Mouse (Mus musculus): ENCODE measurements at regions not wholly inside any gene's neighbourhood (a gene's known extent, or its start where the extent isn't known, plus 50 kb on each side); places are given as distances from the start of the nearest gene placed in this dataset.

GRCm38 (mm10) chr16:49580708-49581107 lies 118.3 kb upstream of the Ift57 start:
- TF ChIP-seq CTCF (conservative IDR thresholded peaks at IDR 0.05; ENCODE audit: low read length) = no peak
- TF ChIP-seq POU5F1 (IDR thresholded peaks at IDR 0.05; ENCODE audit: borderline replicate concordance, low read length) = no peak

Data from E14TG2a.4 (cell line).